Mouse (Mus musculus) gastrocnemius, adult 2 months (tissue): ENCODE data around the gene Tsc22d1. TPM values are rescaled to one million over a fixed set of nuclear protein-coding genes. Genes with fewer than 3 reads are reported as not detected.

Source experiments
- DNase-seq: peaks from one replicate; pipeline ENCODE4 v3.0.0; 2022
- H3K27ac ChIP-seq: fragments of 200-600 bp; 2 replicates; pipeline ENCODE4 v1.8.1; 2022; ENCODE audit warnings: mild to moderate bottlenecking
- H3K4me3 ChIP-seq: fragments of 200-600 bp; 2 replicates; pipeline ENCODE4 v1.8.1; 2022; ENCODE audit warnings: mild to moderate bottlenecking, moderate library complexity
- CTCF ChIP-seq: fragments of 200-600 bp; IDR thresholded peaks from 2 replicates; pipeline ENCODE4 v1.8.1; 2022; ENCODE audit warnings: antibody characterized with exemption, mild to moderate bottlenecking, moderate library complexity
- intact Hi-C: fragments of 180-260 bp; cut with DNase I; formaldehyde crosslinking; loops from one replicate; pipeline ENCODE4 v1.15.1; 2025
- total RNA-seq, 2 experiments: library from RNA; stranded (reverse); gene quantifications; 2 replicates each; pipeline ENCODE4 v1.2.3; 2021

The Tsc22d1 gene
- total RNA-seq, 2 experiments from 2014 or later = 131 to 151 TPM

DNA sequence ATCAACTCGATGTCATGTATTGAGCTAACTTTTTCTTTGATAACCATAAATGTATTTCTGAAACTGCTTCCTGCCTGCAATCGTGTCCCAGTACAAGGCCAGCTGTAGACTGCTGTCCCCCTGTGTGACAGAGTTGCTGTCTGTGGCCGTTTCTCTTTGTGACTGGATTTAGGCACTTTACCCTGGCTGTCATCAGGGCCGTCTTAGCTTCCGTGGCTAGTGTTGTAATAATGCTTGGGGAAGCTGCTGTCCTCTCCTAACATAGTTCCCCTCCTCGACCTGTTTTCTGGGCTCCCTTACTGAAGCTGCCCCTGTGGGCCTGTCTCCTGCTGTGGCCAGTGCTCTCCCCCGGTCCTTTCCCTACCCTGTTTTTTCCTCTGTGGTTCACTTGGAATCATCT lies 83.4 kb downstream of the Tsc22d1 start:
- intact Hi-C loops = no loop called here
- TF ChIP-seq CTCF = no peak

GRCm38 (mm10) chr14:76499492-76499891 lies 84.7 kb downstream of the Tsc22d1 start:
- intact Hi-C loops = no loop called here
- DNase-seq = no peak
- Histone ChIP-seq H3K4me3 (no peak overlapping the region), H3K27ac (no peak overlapping the region)
- TF ChIP-seq CTCF = no peak

More for the DNA sequence above, 83.4 kb downstream of the Tsc22d1 start:
- no peak for DNase-seq
- Histone ChIP-seq H3K27ac (no peak overlapping the region), H3K4me3 (no peak overlapping the region)

DNA sequence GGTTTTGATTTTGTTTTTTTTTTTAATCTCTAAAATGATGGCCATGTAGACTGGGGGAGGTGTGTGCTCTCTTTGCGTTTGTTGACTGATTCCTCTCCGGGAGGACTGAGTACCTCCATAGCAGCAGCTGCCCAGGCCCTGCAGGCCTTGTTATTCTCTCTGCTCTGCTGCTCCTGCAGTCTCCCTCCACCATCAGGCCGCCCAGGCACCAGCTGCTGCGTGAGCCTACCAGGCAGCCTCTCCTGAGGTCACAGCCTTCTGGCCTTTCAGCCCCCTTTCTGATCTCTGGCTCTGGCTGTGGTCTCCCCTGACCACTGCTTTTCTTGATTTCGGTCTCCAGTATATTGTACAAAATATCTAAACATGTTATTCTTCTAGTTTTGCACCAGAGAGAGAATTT lies 85.3 kb downstream of the Tsc22d1 start:
- DNase-seq = no peak
- TF ChIP-seq CTCF = no peak
- Histone ChIP-seq H3K4me3 (no peak overlapping the region), H3K27ac (no peak overlapping the region)
- intact Hi-C loops = loop anchor here (5.0 kb wide), 1 partner anchor 262 kb away; no protein-coding TSS in a partner anchor

- no peak for DNase-seq
- peak overlapping the region; percentile 83 for H3K4me3 ChIP-seq
- intact Hi-C loops = loop anchor here (2.0 to 5.0 kb wide), 2 partner anchors 259 to 505 kb away; no protein-coding TSS in a partner anchor
- peak overlapping the region; percentile 96 for H3K27ac ChIP-seq
- TF ChIP-seq CTCF = peak; percentile 72
These were observed 88.6 kb downstream of the Tsc22d1 start for GRCm38 (mm10) chr14:76503231-76503851.

DNA sequence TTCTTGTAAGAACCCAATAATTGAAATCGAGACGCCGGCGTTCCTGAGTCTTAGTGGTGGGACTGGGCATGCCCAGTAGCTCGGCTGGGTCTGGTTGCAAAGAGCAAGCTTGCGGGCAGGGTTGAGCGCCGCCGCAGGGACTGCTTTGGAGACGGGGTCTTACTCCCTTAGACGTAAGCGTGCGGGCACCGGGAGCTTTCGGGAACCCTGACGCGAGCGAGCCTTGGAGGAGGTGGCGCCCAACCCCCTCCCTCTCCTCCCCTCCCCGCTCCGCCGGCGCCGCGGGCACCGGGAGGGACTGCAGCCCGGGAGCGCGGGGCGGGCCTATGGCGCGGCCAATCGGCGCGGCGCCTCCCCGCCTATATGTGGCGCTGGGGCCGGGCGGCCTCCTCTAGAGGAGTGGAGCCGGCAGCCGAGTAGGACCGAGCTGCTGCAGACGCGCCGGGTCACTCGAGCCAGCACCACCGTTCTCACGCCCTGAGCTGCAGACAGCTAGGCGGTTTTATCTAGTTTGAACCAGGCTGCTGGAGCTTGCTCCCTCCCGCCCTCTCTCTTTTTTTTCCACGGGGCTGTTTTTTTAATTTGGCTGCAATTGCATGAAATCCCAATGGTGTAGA lies 89.5 kb downstream of the Tsc22d1 start:
- Histone ChIP-seq H3K4me3 (peak overlapping the region; percentile 83), H3K27ac (peak overlapping the region; percentile 96)
- peak; percentile 36 for TF ChIP-seq CTCF
- DNase-seq = peak; percentile 96
- intact Hi-C loops = loop anchor here (1.0 to 5.0 kb wide), 2 partner anchors 258 to 372 kb away; no protein-coding TSS in a partner anchor

DNA sequence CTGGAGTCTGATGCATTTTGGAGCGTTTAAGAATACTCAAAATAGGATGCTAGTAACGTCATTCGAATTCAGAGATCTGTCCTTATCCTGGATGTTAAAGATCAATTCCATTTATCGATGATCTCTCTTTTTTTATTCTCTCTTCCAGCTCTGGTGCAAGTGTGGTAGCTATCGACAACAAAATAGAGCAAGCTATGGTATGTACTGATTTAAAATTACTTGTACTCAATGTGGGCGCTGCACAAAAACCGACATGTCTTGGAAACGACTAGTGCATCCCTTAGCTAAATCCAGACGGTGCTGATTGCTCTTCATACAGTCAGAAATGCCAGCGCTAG lies 90.3 kb downstream of the Tsc22d1 start:
- intact Hi-C loops = loop anchor here (5.0 kb wide), 2 partner anchors 107 to 242 kb away; no protein-coding TSS in a partner anchor

DNA sequence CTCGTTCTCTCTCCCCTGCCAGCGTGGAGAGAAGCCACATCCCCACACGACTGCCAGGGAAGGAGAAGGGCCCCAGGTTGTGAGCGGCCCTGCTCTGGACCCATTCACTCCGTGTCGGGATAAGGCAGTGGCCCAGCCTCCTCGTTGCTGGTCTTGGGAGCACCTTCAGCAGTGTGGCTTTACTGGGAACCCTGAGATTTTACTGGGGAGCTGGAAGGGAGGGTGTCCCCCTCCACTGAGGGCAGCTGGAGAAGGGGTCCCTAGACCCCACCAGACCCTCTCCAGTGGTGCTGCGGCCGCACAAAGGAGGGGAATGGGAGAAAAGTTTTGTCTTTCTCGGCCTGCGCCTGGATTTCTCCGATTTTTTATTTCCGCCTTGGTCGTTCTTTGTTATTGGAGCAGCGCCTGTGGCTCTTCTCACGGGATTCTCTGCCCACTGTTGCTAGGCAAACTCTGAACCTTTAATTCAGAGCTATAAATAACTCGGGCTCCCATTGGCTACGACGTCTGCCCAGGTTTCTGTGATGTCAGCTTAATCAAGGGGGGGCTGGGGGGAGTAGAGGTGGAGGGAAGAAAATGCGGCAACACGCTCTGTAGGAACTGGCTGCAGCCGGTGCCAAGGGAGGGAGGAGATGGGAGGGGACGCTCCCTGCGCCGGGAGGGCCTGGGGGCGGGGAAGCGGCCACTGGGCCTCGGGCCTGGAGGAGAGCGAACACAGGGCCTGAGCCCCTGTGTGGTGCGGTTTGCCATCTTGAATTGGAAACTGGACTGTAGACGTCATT lies 90.9 kb downstream of the Tsc22d1 start:
- intact Hi-C loops = loop anchor here (5.0 kb wide), 2 partner anchors 107 to 242 kb away; no protein-coding TSS in a partner anchor
- H3K4me3 ChIP-seq = peak overlapping the region; percentile 83
- peak overlapping the region; percentile 96 for H3K27ac ChIP-seq
- no peak for TF ChIP-seq CTCF
- peak; percentile 88 for DNase-seq

More for the DNA sequence above, 90.3 kb downstream of the Tsc22d1 start:
- Histone ChIP-seq H3K4me3 (peak overlapping the region; percentile 83), H3K27ac (peak overlapping the region; percentile 96)
- no peak for TF ChIP-seq CTCF
- DNase-seq = no peak

DNA sequence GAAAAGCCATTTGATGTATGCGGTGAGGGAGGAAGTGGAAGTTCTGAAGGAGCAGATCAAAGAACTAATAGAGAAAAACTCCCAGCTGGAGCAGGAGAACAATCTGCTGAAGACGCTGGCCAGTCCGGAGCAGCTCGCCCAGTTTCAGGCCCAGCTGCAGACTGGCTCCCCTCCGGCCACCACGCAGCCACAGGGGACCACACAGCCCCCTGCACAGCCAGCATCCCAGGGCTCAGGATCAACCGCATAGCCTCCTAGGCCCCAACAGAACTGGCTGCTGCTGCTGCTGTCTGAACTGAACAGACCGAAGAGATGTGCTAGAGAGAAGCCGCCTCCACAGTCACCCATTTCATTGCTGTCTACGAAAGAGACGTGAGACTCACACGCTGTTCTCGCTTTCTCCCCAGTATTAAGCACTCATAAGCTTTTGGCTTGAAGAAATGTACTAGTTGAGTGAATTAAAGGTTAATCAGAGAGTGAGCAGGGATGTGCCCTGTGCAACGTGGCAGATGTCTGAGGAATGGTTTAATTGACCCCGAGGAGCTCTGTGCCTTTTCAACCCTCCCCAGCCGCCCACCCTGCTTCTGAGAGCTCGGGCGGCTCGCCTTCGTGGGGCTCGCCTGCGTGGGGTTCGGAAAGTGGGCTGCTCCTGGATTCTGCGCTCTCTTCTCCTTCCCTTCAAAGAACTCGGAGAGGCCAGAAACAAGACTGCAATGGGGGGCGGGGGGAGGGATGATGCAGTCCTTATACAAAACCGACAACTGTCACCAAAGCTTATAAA lies 91.9 kb downstream of the Tsc22d1 start:
- Histone ChIP-seq H3K27ac (peak overlapping the region; percentile 96), H3K4me3 (peak overlapping the region; percentile 83)
- no peak for TF ChIP-seq CTCF
- DNase-seq = peak; percentile 45
- intact Hi-C loops = loop anchor here (5.0 kb wide), 2 partner anchors 106 to 241 kb away; no protein-coding TSS in a partner anchor

GRCm38 (mm10) chr14:76507357-76507756 lies 92.6 kb downstream of the Tsc22d1 start:
- DNase-seq = no peak
- Histone ChIP-seq H3K4me3 (peak overlapping the region; percentile 83), H3K27ac (no peak overlapping the region)
- TF ChIP-seq CTCF = no peak
- intact Hi-C loops = loop anchor here (5.0 kb wide), 2 partner anchors 105 to 240 kb away; no protein-coding TSS in a partner anchor

- intact Hi-C loops = loop anchor here (5.0 kb wide), 2 partner anchors 104 to 239 kb away; no protein-coding TSS in a partner anchor
- no peak for TF ChIP-seq CTCF
- no peak overlapping the region for H3K27ac ChIP-seq
- H3K4me3 ChIP-seq = peak overlapping the region; percentile 83
- DNase-seq = no peak
These were observed 93.2 kb downstream of the Tsc22d1 start for GRCm38 (mm10) chr14:76507804-76508500.

- Histone ChIP-seq H3K4me3 (no peak overlapping the region), H3K27ac (0 out of 2 replicates have a peak overlapping the region, but pooled peaks have one; percentile 2)
- no peak for DNase-seq
- intact Hi-C loops = loop anchor here (5.0 kb wide), 2 partner anchors 104 to 239 kb away; no protein-coding TSS in a partner anchor
- no peak for TF ChIP-seq CTCF
These were observed 93.9 kb downstream of the Tsc22d1 start for GRCm38 (mm10) chr14:76508701-76509100.
